Mouse (Mus musculus) liver, embryonic 11.5 days (tissue): Measurements from ENCODE around the gene Hist1h2ak. TPM values are rescaled to one million over a fixed set of nuclear protein-coding genes. Genes with fewer than 3 reads are reported as not detected.
A peak's percentile ranks its signal among the peaks of the same experiment; 100 is the strongest.
"Not testable (repeated sequence)": the region's sequence is repeated elsewhere in the genome, so short reads cannot be mapped to it uniquely, and the experiment has no call there.

Experiments
- ATAC-seq: fragments of 200-750 bp; cut with Nextera tagmentation; replicated peaks from 2 replicates; pipeline ENCODE4 v1.8.0; 2017; ENCODE audit warnings: moderate number of reproducible peaks, mild to moderate bottlenecking, moderate TSS enrichment, moderate library complexity; ENCODE audit not compliant: low FRiP score
- DNase-seq: peaks from one replicate; pipeline ENCODE4 v3.0.0-alpha.2; 2017; ENCODE audit warnings: low spot score
- H3K27ac ChIP-seq: fragments of 300-500 bp; sonication (generic); 2 replicates; pipeline ENCODE4 v1.5.1; 2014; ENCODE audit warnings: mild to moderate bottlenecking, low read depth, low read length, control low read depth
- H3K27me3 ChIP-seq: fragments of 300-500 bp; sonication (generic); replicated peaks from 2 replicates; pipeline ENCODE4 v1.6.1; 2014; ENCODE audit warnings: low read length, mixed read lengths; ENCODE audit not compliant: control insufficient read depth, insufficient read depth
- H3K36me3 ChIP-seq: fragments of 300-500 bp; sonication (generic); 2 replicates; pipeline ENCODE4 v1.6.1; 2014; ENCODE audit warnings: mild to moderate bottlenecking, low read length, moderate library complexity, mixed read lengths; ENCODE audit not compliant: control insufficient read depth, insufficient read depth
- H3K4me1 ChIP-seq: fragments of 300-500 bp; sonication (generic); replicated peaks from 2 replicates; pipeline ENCODE4 v1.6.1; 2014; ENCODE audit warnings: low read length, mixed read lengths; ENCODE audit not compliant: control insufficient read depth, insufficient read depth
- H3K4me2 ChIP-seq: fragments of 300-500 bp; sonication (generic); 2 replicates; pipeline ENCODE4 v1.6.1; 2014; ENCODE audit warnings: mild to moderate bottlenecking, control low read depth, moderate library complexity
- H3K4me3 ChIP-seq: fragments of 300-500 bp; sonication (generic); 2 replicates; pipeline ENCODE4 v1.5.1; 2014; ENCODE audit warnings: low read depth, low read length, control low read depth
- H3K9ac ChIP-seq: fragments of 300-500 bp; sonication (generic); 2 replicates; pipeline ENCODE4 v1.6.1; 2014; ENCODE audit warnings: low read depth, low read length, control low read depth
- H3K9me3 ChIP-seq: fragments of 300-500 bp; sonication (generic); 2 replicates; pipeline ENCODE4 v1.6.1; 2016; ENCODE audit warnings: low read length, inconsistent platforms, mixed read lengths; ENCODE audit not compliant: control insufficient read depth
- WGBS: fragments of 180-500 bp; shearing (Covaris S2); extraction: QIAGEN DNeasy Blood & Tissue Kit; methylation state at CpG from one replicate; pipeline ENCODE4 v1.1.7; 2014; 5-methylcytosine and 5-hydroxymethylcytosine counted together
- polyA plus RNA-seq: library from polyadenylated mRNA; unstranded; fragments of >200 nt; fragmentation: Nextera tagmentation; extraction: Ambion mirVana; gene quantifications from 2 replicates; pipeline ENCODE4 v1.2.1, GENCODE M21; 2014

The Hist1h2ak gene
- polyA plus RNA-seq, 1 experiment from 2014 or later = 7.7 TPM

GRCm38 (mm10) chr13:21716540-21717391 lies 36.9 kb downstream of the Hist1h2ak start:
- Histone ChIP-seq H3K4me3 (peak overlapping the region; percentile 52), H3K4me2 (peak overlapping the region; percentile 72), H3K4me1 (peaks cover 15% of the 10 kb centered on the region), H3K27ac (peak overlapping the region; percentile 97), H3K9ac (peak overlapping the region; percentile 73)
- not testable (repeated sequence) for H3K27me3 ChIP-seq, H3K9me3 ChIP-seq, H3K36me3 ChIP-seq
- DNase-seq (peak; percentile 59), ATAC-seq (peak; percentile 3; the same call in 1 of the 2 replicates)
- WGBS = 0% methylated on average over 8 of the region's 38 CpGs

- Histone ChIP-seq H3K4me2 (peak within 1 kb of the TSS; percentile 74), H3K9ac (peak within 1 kb of the TSS; percentile 73), H3K4me1 (peaks cover 15% of the 10 kb centered on the region), H3K4me3 (peak within 1 kb of the TSS; percentile 52), H3K27ac (peak within 1 kb of the TSS; percentile 97)
- not testable (repeated sequence) for H3K27me3 ChIP-seq, H3K9me3 ChIP-seq, H3K36me3 ChIP-seq
- WGBS = under 1% methylated on average over 28 of the region's 50 CpGs
- ATAC-seq = peak; percentile 86
- DNase-seq = peak; percentile 76
Observed at GRCm38 (mm10) chr13:21715864-21716539, 37.6 kb downstream of the Hist1h2ak start, which contains the start of the genes Hist1h2bl and Hist1h2ai. Hist1h2bl (minus strand) TSS chr13:21716143. Hist1h2ai (plus strand) TSS chr13:21716422.

- Histone ChIP-seq H3K27ac (peak overlapping the region; percentile 97), H3K27me3 (no peaks in the 10 kb centered on the region), H3K36me3 (no peaks in the 10 kb centered on the region), H3K9me3 (no peaks in the 10 kb centered on the region), H3K9ac (peak overlapping the region; percentile 73), H3K4me1 (peaks cover 10% of the 10 kb centered on the region), H3K4me3 (peak overlapping the region; percentile 35), H3K4me2 (peak overlapping the region; percentile 74)
- DNase-seq (peak; percentile 68), ATAC-seq (no peak)
- 2% methylated on average over 22 of the region's 22 CpGs for WGBS
Observed at GRCm38 (mm10) chr13:21715131-21715863, 38.3 kb downstream of the Hist1h2ak start.

DNA sequence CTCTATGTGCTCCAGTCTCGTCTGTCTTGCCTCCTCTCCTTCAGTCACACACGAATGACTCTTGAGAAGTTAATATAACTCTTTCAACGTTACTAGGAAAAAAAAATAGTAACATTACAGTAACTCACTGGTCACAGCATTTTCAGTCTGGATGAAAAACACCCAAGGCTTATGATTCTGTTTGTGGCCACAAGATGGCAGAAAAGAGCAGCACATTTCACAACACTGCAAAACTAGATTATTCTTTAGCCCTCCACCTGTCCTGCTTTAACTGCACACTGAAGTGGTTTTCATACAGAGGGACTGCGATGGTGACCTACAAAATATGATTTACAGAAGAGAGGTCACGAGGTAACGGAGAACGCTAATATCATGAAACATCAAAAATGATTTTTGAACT lies 38.9 kb downstream of the Hist1h2ak start:
- Histone ChIP-seq H3K4me2 (peak overlapping the region; percentile 74), H3K27ac (peak overlapping the region; percentile 97), H3K36me3 (no peaks in the 10 kb centered on the region), H3K4me1 (peaks cover 7% of the 10 kb centered on the region), H3K4me3 (peak overlapping the region; percentile 35), H3K27me3 (no peaks in the 10 kb centered on the region), H3K9ac (peak overlapping the region; percentile 73), H3K9me3 (no peaks in the 10 kb centered on the region)
- ATAC-seq (no peak), DNase-seq (peak; percentile 34)
- WGBS = under 1% methylated on average over 7 of the region's 7 CpGs

- Histone ChIP-seq H3K9ac (no peak overlapping the region), H3K4me2 (peak overlapping the region; percentile 91), H3K4me1 (peaks cover 2% of the 10 kb centered on the region; the same call in 1 of the 2 replicates), H3K4me3 (peak overlapping the region; percentile 53), H3K27ac (no peak overlapping the region), H3K27me3 (no peaks in the 10 kb centered on the region), H3K36me3 (no peaks in the 10 kb centered on the region), H3K9me3 (no peaks in the 10 kb centered on the region)
- DNase-seq (no peak), ATAC-seq (no peak)
- WGBS = 29% methylated on average over 4 of the region's 4 CpGs
Observed at GRCm38 (mm10) chr13:21711698-21712097, 41.9 kb downstream of the Hist1h2ak start.

GRCm38 (mm10) chr13:21710821-21711525 lies 42.7 kb downstream of the Hist1h2ak start:
- 3% methylated on average over 22 of the region's 22 CpGs for WGBS
- H3K27ac ChIP-seq = no peak overlapping the region

GRCm38 (mm10) chr13:21710031-21710711 lies 43.5 kb downstream of the Hist1h2ak start:
- WGBS = under 1% methylated on average over 32 of the region's 32 CpGs
- Histone ChIP-seq H3K4me3 (peak overlapping the region; percentile 71), H3K4me2 (peak overlapping the region; percentile 91)

More at GRCm38 (mm10) chr13:21710821-21711525, 42.7 kb downstream of the Hist1h2ak start:
- Histone ChIP-seq H3K27me3 (no peaks in the 10 kb centered on the region), H3K4me1 (peaks cover 2% of the 10 kb centered on the region; the same call in 1 of the 2 replicates), H3K36me3 (no peaks in the 10 kb centered on the region), H3K4me2 (peak overlapping the region; percentile 91), H3K9ac (peak overlapping the region; percentile 20), H3K9me3 (no peaks in the 10 kb centered on the region), H3K4me3 (peak overlapping the region; percentile 53)
- ATAC-seq = peak; percentile 74
- peak; percentile 74 for DNase-seq

More at GRCm38 (mm10) chr13:21710031-21710711, 43.5 kb downstream of the Hist1h2ak start:
- peak overlapping the region; percentile 60 for H3K27ac ChIP-seq
- DNase-seq (peak; percentile 88), ATAC-seq (peak; percentile 81)
- H3K9ac ChIP-seq = peak overlapping the region; percentile 72
- no peaks in the 10 kb centered on the region for H3K27me3 ChIP-seq
- H3K4me1 ChIP-seq = peaks cover 2% of the 10 kb centered on the region; the same call in 1 of the 2 replicates
- H3K36me3 ChIP-seq = no peaks in the 10 kb centered on the region
- H3K9me3 ChIP-seq = no peaks in the 10 kb centered on the region
